Mouse (Mus musculus) embryonic facial prominence, embryonic 11.5 days (tissue): ENCODE results near the gene Rnpc3. TPM values are rescaled to one million over a fixed set of nuclear protein-coding genes. Genes with fewer than 3 reads are reported as not detected.

Source experiments
- ATAC-seq: fragments of 200-750 bp; cut with Nextera tagmentation; replicated peaks from 2 replicates; pipeline ENCODE4 v1.8.0; 2017; ENCODE audit warnings: low read depth; ENCODE audit not compliant: insufficient number of reproducible peaks, low FRiP score, low TSS enrichment
- DNase-seq: peaks from one replicate; pipeline ENCODE4 v3.0.0-alpha.2; 2015; ENCODE audit warnings: low spot score
- H3K27ac ChIP-seq: fragments of 300-500 bp; sonication (generic); replicated peaks from 2 replicates; pipeline ENCODE4 v1.5.1; 2014; ENCODE audit warnings: mild to moderate bottlenecking, low read depth, low read length, control low read depth
- H3K27me3 ChIP-seq: fragments of 300-500 bp; sonication (generic); 2 replicates; pipeline ENCODE4 v1.6.1; 2014; ENCODE audit warnings: mild to moderate bottlenecking, low read length, moderate library complexity, mixed read lengths; ENCODE audit not compliant: control insufficient read depth, insufficient read depth
- H3K36me3 ChIP-seq: fragments of 300-500 bp; sonication (generic); replicated peaks from 2 replicates; pipeline ENCODE4 v1.6.1; 2014; ENCODE audit warnings: low read depth, mild to moderate bottlenecking, low read length, moderate library complexity, mixed read lengths; ENCODE audit not compliant: control insufficient read depth, insufficient read depth
- H3K4me1 ChIP-seq: fragments of 300-500 bp; sonication (generic); 2 replicates; pipeline ENCODE4 v1.6.1; 2014; ENCODE audit warnings: low read length, mixed read lengths; ENCODE audit not compliant: control insufficient read depth, insufficient read depth
- H3K4me2 ChIP-seq: fragments of 300-500 bp; sonication (generic); 2 replicates; pipeline ENCODE4 v1.6.1; 2014; ENCODE audit warnings: low read depth, mild to moderate bottlenecking, control low read depth, low read length, moderate library complexity
- H3K4me3 ChIP-seq: fragments of 300-500 bp; sonication (generic); 2 replicates; pipeline ENCODE4 v1.5.1; 2014; ENCODE audit warnings: low read depth, low read length, control low read depth
- H3K9ac ChIP-seq: fragments of 300-500 bp; sonication (generic); replicated peaks from 2 replicates; pipeline ENCODE4 v1.6.1; 2014; ENCODE audit warnings: mild to moderate bottlenecking, control low read depth, low read length
- H3K9me3 ChIP-seq: fragments of 300-500 bp; sonication (generic); replicated peaks from 2 replicates; pipeline ENCODE4 v1.6.1; 2016; ENCODE audit warnings: mild to moderate bottlenecking, low read length, inconsistent platforms, mixed read lengths; ENCODE audit not compliant: control insufficient read depth
- WGBS: fragments of 180-500 bp; shearing (Covaris S2); extraction: QIAGEN DNeasy Blood & Tissue Kit; methylation state at CpG from one replicate; pipeline ENCODE4 v1.1.7; 2014; 5-methylcytosine and 5-hydroxymethylcytosine counted together
- polyA plus RNA-seq: library from polyadenylated mRNA; unstranded; fragments of >200 nt; fragmentation: Nextera tagmentation; extraction: Ambion mirVana; gene quantifications from 2 replicates; pipeline ENCODE4 v1.2.1, GENCODE M21; 2014

Gene Rnpc3
- polyA plus RNA-seq, 1 experiment from 2014 or later: 55.1 TPM

GRCm38 (mm10) chr3:113606599-113606998 lies 23.4 kb downstream of the Rnpc3 start, which contains the start of gene Amy1:
Gene Amy1 (minus strand): TSS chr3:113606699.
- Histone ChIP-seq H3K27ac (no peak within 1 kb of the TSS), H3K4me2 (no peak within 1 kb of the TSS), H3K36me3 (no peaks in the 10 kb centered on the region; the same call in 1 of the 2 replicates), H3K4me3 (no peak within 1 kb of the TSS), H3K27me3 (no peaks in the 10 kb centered on the region), H3K4me1 (no peaks in the 10 kb centered on the region), H3K9ac (no peak within 1 kb of the TSS), H3K9me3 (no peaks in the 10 kb centered on the region)
- ATAC-seq (no peak), DNase-seq (no peak)
- WGBS: 96% methylated on average over 2 of the region's 2 CpGs

DNA sequence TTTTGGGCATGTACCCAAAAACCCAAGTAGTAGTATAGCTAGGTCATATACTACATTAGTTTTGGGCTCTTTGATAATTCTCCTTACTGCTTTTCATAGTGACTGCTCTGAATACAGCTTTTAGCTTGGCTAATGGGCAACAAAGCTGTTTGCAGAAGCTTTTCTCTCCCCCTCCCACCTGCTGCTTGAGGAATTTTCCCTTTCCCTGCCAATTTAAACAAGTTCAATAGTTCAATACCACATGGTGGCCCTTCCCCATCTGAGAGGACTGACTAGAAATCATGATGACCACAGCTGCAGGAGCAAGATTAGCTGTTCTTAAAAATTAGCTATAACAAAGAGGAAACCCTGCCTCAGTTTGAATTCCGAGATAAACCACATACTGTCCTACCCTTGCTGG lies 39.1 kb downstream of the Rnpc3 start:
- WGBS: 69% methylated on average over 1 of the region's 1 CpGs
- no peak for ATAC-seq

DNA sequence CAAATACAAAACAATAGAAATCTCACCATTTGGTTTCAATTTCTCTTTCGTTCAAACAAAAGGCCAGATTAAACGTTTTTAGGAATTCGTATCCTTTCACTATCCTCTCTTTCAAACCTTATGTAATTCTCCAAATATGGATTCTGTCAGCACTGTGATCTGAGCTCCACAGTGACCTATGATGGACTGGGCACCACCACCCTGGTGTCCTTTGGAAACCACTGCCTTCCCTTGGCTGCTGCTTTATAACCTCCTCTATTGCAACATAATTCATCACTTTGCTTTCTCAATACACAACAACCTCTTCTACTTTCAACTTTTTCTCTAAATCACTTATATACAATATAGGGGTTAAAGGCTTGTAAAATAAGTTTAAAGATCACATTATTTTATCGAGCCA lies 55.4 kb downstream of the Rnpc3 start:
- Histone ChIP-seq H3K9me3 (no peaks in the 10 kb centered on the region), H3K4me2 (no peak overlapping the region), H3K4me1 (no peaks in the 10 kb centered on the region), H3K27ac (no peak overlapping the region), H3K9ac (no peak overlapping the region), H3K36me3 (no peaks in the 10 kb centered on the region), H3K27me3 (no peaks in the 10 kb centered on the region), H3K4me3 (no peak overlapping the region)
- DNase-seq (no peak), ATAC-seq (no peak)
- WGBS: 72% methylated on average over 4 of the region's 4 CpGs

More for the DNA sequence above, 39.1 kb downstream of the Rnpc3 start:
- H3K4me1 ChIP-seq: no peaks in the 10 kb centered on the region
- H3K36me3 ChIP-seq: no peaks in the 10 kb centered on the region
- H3K4me3 ChIP-seq: no peak overlapping the region
- no peak overlapping the region for H3K4me2 ChIP-seq
- H3K27me3 ChIP-seq: no peaks in the 10 kb centered on the region
- H3K9me3 ChIP-seq: no peaks in the 10 kb centered on the region
- no peak for DNase-seq
- no peak overlapping the region for H3K9ac ChIP-seq
- no peak overlapping the region for H3K27ac ChIP-seq

GRCm38 (mm10) chr3:113574138-113574537 lies 55.8 kb downstream of the Rnpc3 start:
- Histone ChIP-seq H3K27ac (no peak overlapping the region), H3K4me2 (no peak overlapping the region), H3K36me3 (no peaks in the 10 kb centered on the region), H3K27me3 (no peaks in the 10 kb centered on the region), H3K4me3 (no peak overlapping the region), H3K4me1 (no peaks in the 10 kb centered on the region), H3K9ac (no peak overlapping the region), H3K9me3 (no peaks in the 10 kb centered on the region)
- WGBS: 76% methylated on average over 2 of the region's 2 CpGs
- DNase-seq (no peak), ATAC-seq (no peak)

GRCm38 (mm10) chr3:113572158-113572557 lies 57.8 kb downstream of the Rnpc3 start:
- H3K9me3 ChIP-seq: no peaks in the 10 kb centered on the region
- no peak for ATAC-seq

More at GRCm38 (mm10) chr3:113572158-113572557, 57.8 kb downstream of the Rnpc3 start:
- WGBS: 85% methylated on average over 3 of the region's 3 CpGs
- Histone ChIP-seq H3K27me3 (no peaks in the 10 kb centered on the region), H3K9ac (no peak overlapping the region), H3K27ac (no peak overlapping the region), H3K36me3 (no peaks in the 10 kb centered on the region), H3K4me1 (no peaks in the 10 kb centered on the region), H3K4me3 (no peak overlapping the region), H3K4me2 (no peak overlapping the region)
- no peak for DNase-seq

Other genes with a start within 250 kb of the Rnpc3 start
- not detected in 2 replicates for gene Amy2a1, start 97.7 kb downstream of the Rnpc3 start, polyA plus RNA-seq
- 2.4 and 2.9 TPM in 2 replicates for gene Amy1, start 23.4 kb downstream of the Rnpc3 start, polyA plus RNA-seq